Mouse (Mus musculus) lung, adult 2 months (tissue): Measurements from ENCODE around the gene Ube2q1.

Source experiments
- CTCF ChIP-seq: fragments of 200-500 bp; IDR thresholded peaks from 2 replicates; pipeline ENCODE4 v1.5.1; 2011; ENCODE audit warnings: mild to moderate bottlenecking, low read length, control low read depth; ENCODE audit not compliant: insufficient read depth
- POLR2A ChIP-seq: fragments of 200-500 bp; IDR thresholded peaks from 2 replicates; pipeline ENCODE4 v1.6.1; 2011; ENCODE audit warnings: low read depth, mild to moderate bottlenecking, control low read depth, low read length, borderline replicate concordance; ENCODE audit errors: extremely low read depth

- TF ChIP-seq CTCF (no peak), POLR2A (no peak)
Measured at GRCm38 (mm10) chr3:89814051-89814450, 40.6 kb downstream of the Ube2q1 start.
